Mouse (Mus musculus): ENCODE measurements around the gene Tgm6.

The Tgm6 gene

GRCm38 (mm10) chr2:130112116-130112515 is at the start of gene Tgm6:
TSS of gene Tgm6 (plus strand) at chr2:130112416.
- DNase-seq (ENCODE audit: extremely low spot score), result no peak

GRCm38 (mm10) chr2:130068228-130068627 is 44.0 kb upstream of the Tgm6 start:
- peak; percentile 34 for DNase-seq (ENCODE audit: extremely low spot score)

- no peak for DNase-seq (ENCODE audit: extremely low spot score)
Observed at GRCm38 (mm10) chr2:130070396-130070795, 41.8 kb upstream of the Tgm6 start.

- DNase-seq (ENCODE audit: extremely low spot score), result no peak
Observed at GRCm38 (mm10) chr2:130112804-130113203, 588 bp downstream of the Tgm6 start.

- no peak for DNase-seq (ENCODE audit: extremely low spot score)
Observed at GRCm38 (mm10) chr2:130113379-130113778, 1.2 kb downstream of the Tgm6 start.

GRCm38 (mm10) chr2:130118649-130119048 is 6.4 kb downstream of the Tgm6 start:
- no peak for DNase-seq (ENCODE audit: extremely low spot score)

- no peak for DNase-seq (ENCODE audit: extremely low spot score)
Observed at GRCm38 (mm10) chr2:130125279-130126059, 13.3 kb downstream of the Tgm6 start.

- no peak for DNase-seq (ENCODE audit: extremely low spot score)
Observed at GRCm38 (mm10) chr2:130126073-130126472, 13.9 kb downstream of the Tgm6 start.

GRCm38 (mm10) chr2:130129687-130130086 is 17.5 kb downstream of the Tgm6 start:
- DNase-seq (ENCODE audit: extremely low spot score), result no peak

- no peak for DNase-seq (ENCODE audit: extremely low spot score)
Observed at GRCm38 (mm10) chr2:130143011-130143410, 30.8 kb downstream of the Tgm6 start.

GRCm38 (mm10) chr2:130144703-130145324 is 32.6 kb downstream of the Tgm6 start:
- DNase-seq (ENCODE audit: extremely low spot score), result no peak

GRCm38 (mm10) chr2:130146089-130146668 is 34.0 kb downstream of the Tgm6 start:
- DNase-seq (ENCODE audit: extremely low spot score), result no peak

GRCm38 (mm10) chr2:130155171-130155570 is 43.0 kb downstream of the Tgm6 start:
- no peak for DNase-seq (ENCODE audit: extremely low spot score)

GRCm38 (mm10) chr2:130155851-130156250 is 43.6 kb downstream of the Tgm6 start:
- no peak for DNase-seq (ENCODE audit: extremely low spot score)

GRCm38 (mm10) chr2:130157231-130158087 is 45.2 kb downstream of the Tgm6 start:
- no peak for DNase-seq (ENCODE audit: extremely low spot score)

GRCm38 (mm10) chr2:130158088-130158437 is 45.8 kb downstream of the Tgm6 start:
- DNase-seq (ENCODE audit: extremely low spot score), result no peak

- no peak for DNase-seq (ENCODE audit: extremely low spot score)
Observed at GRCm38 (mm10) chr2:130162701-130163100, 50.5 kb downstream of the Tgm6 start.

- peak; percentile 25 for DNase-seq (ENCODE audit: extremely low spot score)
Observed at GRCm38 (mm10) chr2:130166311-130167214, 54.3 kb downstream of the Tgm6 start.

- DNase-seq (ENCODE audit: extremely low spot score), result peak; percentile 36
Observed at GRCm38 (mm10) chr2:130167861-130168260, 55.6 kb downstream of the Tgm6 start.

- DNase-seq (ENCODE audit: extremely low spot score), result no peak
Observed at GRCm38 (mm10) chr2:130171674-130172073, 59.5 kb downstream of the Tgm6 start.

- DNase-seq (ENCODE audit: extremely low spot score), result no peak
Observed at GRCm38 (mm10) chr2:130176820-130177219, 64.6 kb downstream of the Tgm6 start.
